Mouse (Mus musculus): ENCODE measurements at regions not wholly inside any gene's neighbourhood (a gene's known extent, or its start where the extent isn't known, plus 50 kb on each side); places are given as distances from the start of the nearest gene placed in this dataset.

- WGBS, result 44% methylated on average over 4 of the region's 4 CpGs
- Histone ChIP-seq H3K36me3 (no peaks in the 10 kb centered on the region), H3K27ac (ENCODE audit: poor library complexity, severe bottlenecking) (no peak overlapping the region), H3K27me3 (replicated peaks) (no peaks in the 10 kb centered on the region), H3K9ac (no peak overlapping the region), H3K4me2 (no peak overlapping the region), H3K4me1 (replicated peaks) (no peaks in the 10 kb centered on the region; the same call in 1 of the 2 replicates), H3K4me3 (no peak overlapping the region), H3K9me3 (replicated peaks) (no peaks in the 10 kb centered on the region)
- no peak for ATAC-seq (ENCODE audit: insufficient number of reproducible peaks, low FRiP score)
Measured at GRCm38 (mm10) chr17:45966736-45967135, 65.4 kb downstream of the Vegfa start.

GRCm38 (mm10) chr17:45964031-45964430 lies 68.1 kb downstream of the Vegfa start:
- H3K4me3 ChIP-seq, result no peak overlapping the region
- no peak overlapping the region for H3K9ac ChIP-seq
- H3K27ac ChIP-seq (ENCODE audit: poor library complexity, severe bottlenecking), result no peak overlapping the region

DNA sequence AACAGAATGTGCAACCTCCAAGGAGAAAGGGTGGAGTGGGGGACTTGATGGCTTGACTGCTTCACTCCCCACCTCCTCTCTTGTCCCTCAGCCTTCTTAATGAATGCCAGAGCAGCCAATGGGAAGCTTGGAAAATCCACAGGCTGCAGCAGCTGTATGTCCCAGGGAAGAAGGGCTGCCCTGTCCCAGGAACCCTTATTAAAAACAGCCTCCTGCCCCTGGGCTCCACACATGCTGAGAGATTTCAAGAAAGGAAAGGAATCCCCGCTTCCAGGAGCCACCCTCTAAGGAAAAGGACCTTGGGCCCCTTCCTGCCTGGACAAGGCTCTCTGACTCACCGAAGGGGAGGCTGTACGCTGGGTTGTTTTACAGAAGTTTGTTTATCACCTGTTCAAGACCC lies 68.8 kb downstream of the Vegfa start:
- H3K9ac ChIP-seq, result no peak overlapping the region
- no peak for ATAC-seq (ENCODE audit: insufficient number of reproducible peaks, low FRiP score)
- H3K27me3 ChIP-seq (replicated peaks), result no peaks in the 10 kb centered on the region
- no peaks in the 10 kb centered on the region for H3K9me3 ChIP-seq (replicated peaks)
- H3K4me2 ChIP-seq, result no peak overlapping the region
- H3K4me3 ChIP-seq, result no peak overlapping the region
- WGBS, result 67% methylated on average over 3 of the region's 3 CpGs
- no peak overlapping the region for H3K27ac ChIP-seq (ENCODE audit: poor library complexity, severe bottlenecking)
- H3K36me3 ChIP-seq, result no peaks in the 10 kb centered on the region
- 0 out of 2 replicates have a peak, but pooled peaks cover 4% of the 10 kb centered on the region for H3K4me1 ChIP-seq (replicated peaks)

More at GRCm38 (mm10) chr17:45964031-45964430, 68.1 kb downstream of the Vegfa start:
- Histone ChIP-seq H3K4me2 (no peak overlapping the region), H3K27me3 (replicated peaks) (no peaks in the 10 kb centered on the region), H3K9me3 (replicated peaks) (no peaks in the 10 kb centered on the region), H3K4me1 (replicated peaks) (no peaks in the 10 kb centered on the region), H3K36me3 (no peaks in the 10 kb centered on the region)
- ATAC-seq (ENCODE audit: insufficient number of reproducible peaks, low FRiP score), result no peak

DNA sequence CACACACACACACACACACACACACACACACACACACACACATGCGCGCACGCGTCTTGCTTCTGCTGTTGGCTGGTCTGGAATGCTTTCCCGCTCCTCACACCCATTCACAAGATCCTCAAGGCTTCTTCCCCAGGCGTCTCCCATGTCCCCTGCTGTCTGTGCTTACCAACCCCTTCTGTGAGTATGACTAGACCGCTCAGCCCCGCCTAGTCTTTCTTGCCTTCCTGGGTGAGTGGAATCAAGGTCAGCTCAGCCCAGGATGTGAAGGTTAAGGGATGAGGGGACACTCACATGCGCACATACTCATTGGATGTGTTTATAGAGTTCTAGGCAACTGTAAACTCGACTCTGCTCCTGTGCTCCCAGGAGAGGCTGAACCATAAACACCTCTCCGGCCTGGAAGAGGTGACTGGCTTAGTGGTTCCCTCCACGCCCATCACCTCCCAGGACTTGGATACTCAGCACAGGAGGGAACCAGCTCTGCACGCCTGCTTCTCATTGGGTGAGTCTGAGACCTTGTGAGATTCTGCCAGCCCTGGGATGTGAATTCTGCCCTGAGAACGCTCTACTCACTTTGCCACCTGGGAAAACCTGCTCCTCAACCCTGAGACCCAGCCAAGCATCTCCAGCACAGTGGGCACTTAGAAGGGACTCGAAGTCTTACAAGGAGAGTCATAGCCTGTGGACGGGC lies 70.4 kb downstream of the Vegfa start:
- Histone ChIP-seq H3K9me3 (replicated peaks) (no peaks in the 10 kb centered on the region), H3K4me1 (replicated peaks) (0 out of 2 replicates have a peak, but pooled peaks cover 4% of the 10 kb centered on the region), H3K36me3 (no peaks in the 10 kb centered on the region), H3K4me3 (no peak overlapping the region), H3K9ac (no peak overlapping the region), H3K27ac (ENCODE audit: poor library complexity, severe bottlenecking) (no peak overlapping the region), H3K4me2 (no peak overlapping the region), H3K27me3 (replicated peaks) (0 out of 2 replicates have a peak, but pooled peaks cover 4% of the 10 kb centered on the region)
- WGBS, result 83% methylated on average over 16 of the region's 16 CpGs
- no peak for ATAC-seq (ENCODE audit: insufficient number of reproducible peaks, low FRiP score)

DNA sequence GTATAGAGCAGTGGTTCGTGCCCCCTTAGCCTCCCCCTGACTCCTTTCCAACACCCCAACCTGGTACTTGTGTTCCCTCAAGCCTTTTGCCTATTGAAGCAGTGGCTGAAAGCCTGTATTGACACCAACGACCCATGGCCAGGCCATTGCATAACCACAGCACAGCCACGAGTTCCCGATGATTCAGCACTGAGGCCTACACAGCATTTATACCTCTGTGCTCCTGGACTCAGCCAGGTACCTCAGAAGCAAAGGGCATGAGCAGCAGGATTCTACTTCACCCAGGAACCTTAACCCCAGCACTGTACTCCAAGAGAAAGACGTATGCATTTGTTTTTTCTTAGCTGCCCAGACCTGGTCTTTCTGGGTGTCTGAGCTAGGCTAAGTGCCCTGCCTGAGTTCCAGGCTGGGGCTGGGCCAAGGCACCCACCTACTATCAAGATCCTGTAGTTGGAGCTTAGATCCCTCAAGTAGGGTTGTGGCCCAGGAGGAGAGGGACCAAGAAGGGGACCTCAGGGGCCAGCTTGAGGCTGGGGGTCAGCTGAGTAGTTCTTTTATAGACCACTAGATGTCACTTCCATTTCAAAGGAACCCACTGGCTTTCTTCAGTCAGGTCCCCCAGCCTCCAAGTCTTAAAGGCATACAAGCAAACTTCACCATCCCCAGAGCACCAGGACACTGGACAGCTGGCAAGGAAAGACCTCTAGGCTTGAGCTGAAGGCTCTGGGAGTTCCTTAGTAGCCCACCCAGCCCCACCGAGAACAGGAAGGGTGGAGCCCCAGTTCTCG lies 73.9 kb downstream of the Vegfa start:
- 0 out of 2 replicates have a peak, but pooled peaks have one; percentile 33 for ATAC-seq (ENCODE audit: insufficient number of reproducible peaks, low FRiP score)
- 80% methylated on average over 7 of the region's 7 CpGs for WGBS
- Histone ChIP-seq H3K4me3 (no peak overlapping the region), H3K9me3 (replicated peaks) (no peaks in the 10 kb centered on the region), H3K27ac (ENCODE audit: poor library complexity, severe bottlenecking) (no peak overlapping the region), H3K9ac (no peak overlapping the region), H3K4me1 (replicated peaks) (peaks cover 11% of the 10 kb centered on the region), H3K4me2 (no peak overlapping the region), H3K36me3 (no peaks in the 10 kb centered on the region), H3K27me3 (replicated peaks) (0 out of 2 replicates have a peak, but pooled peaks cover 4% of the 10 kb centered on the region)

DNA sequence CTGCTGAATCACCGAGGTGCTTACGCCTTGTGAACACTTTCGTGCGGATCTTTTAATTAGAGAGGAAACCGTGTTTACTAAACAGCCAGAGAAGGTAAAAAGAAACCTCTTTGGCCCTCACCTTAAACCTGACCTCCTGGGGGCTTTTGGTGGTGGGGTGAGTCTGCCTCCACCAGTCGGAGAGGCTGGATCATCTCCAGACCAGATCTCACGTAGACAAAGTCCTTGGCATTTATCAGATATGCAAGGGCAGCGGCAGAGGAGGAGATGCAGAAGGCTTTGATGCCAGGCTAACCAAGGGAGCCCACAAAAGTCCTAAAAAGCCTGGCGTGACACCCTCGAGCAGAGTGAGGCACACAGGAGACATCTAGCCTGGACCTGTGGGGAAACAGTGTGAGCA lies 76.7 kb downstream of the Vegfa start:
- Histone ChIP-seq H3K4me2 (no peak overlapping the region), H3K4me1 (replicated peaks) (peaks cover 20% of the 10 kb centered on the region), H3K27ac (ENCODE audit: poor library complexity, severe bottlenecking) (no peak overlapping the region), H3K36me3 (no peaks in the 10 kb centered on the region), H3K9me3 (replicated peaks) (no peaks in the 10 kb centered on the region), H3K4me3 (no peak overlapping the region), H3K9ac (no peak overlapping the region), H3K27me3 (replicated peaks) (0 out of 2 replicates have a peak, but pooled peaks cover 4% of the 10 kb centered on the region)
- no peak for ATAC-seq (ENCODE audit: insufficient number of reproducible peaks, low FRiP score)
- WGBS, result 57% methylated on average over 10 of the region's 10 CpGs

DNA sequence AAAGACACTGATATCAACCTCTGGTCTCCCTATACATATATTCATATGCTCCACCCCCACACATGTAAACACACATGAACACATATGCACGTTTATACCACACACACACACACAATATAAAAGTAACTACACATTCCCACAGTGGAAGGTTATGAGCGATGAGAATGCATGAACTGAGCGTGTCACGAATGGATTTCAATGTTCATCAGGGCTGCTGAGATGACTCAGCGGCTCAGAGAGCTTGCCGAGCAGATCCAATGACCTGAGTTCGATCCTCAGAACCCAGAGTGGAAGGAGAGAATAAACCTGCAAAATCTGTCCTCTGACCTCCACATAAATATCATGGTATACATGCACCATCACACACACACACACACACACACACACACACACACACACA lies 77.3 kb downstream of the Vegfa start:
- Histone ChIP-seq H3K27ac (ENCODE audit: poor library complexity, severe bottlenecking) (no peak overlapping the region), H3K4me3 (no peak overlapping the region), H3K36me3 (no peaks in the 10 kb centered on the region), H3K9ac (no peak overlapping the region), H3K27me3 (replicated peaks) (0 out of 2 replicates have a peak, but pooled peaks cover 4% of the 10 kb centered on the region), H3K4me1 (replicated peaks) (peaks cover 21% of the 10 kb centered on the region), H3K9me3 (replicated peaks) (no peaks in the 10 kb centered on the region), H3K4me2 (no peak overlapping the region)
- ATAC-seq (ENCODE audit: insufficient number of reproducible peaks, low FRiP score), result no peak
- 83% methylated on average over 7 of the region's 7 CpGs for WGBS

- H3K9me3 ChIP-seq (replicated peaks), result no peaks in the 10 kb centered on the region
Measured at GRCm38 (mm10) chr17:45953523-45953922, 78.6 kb downstream of the Vegfa start.

DNA sequence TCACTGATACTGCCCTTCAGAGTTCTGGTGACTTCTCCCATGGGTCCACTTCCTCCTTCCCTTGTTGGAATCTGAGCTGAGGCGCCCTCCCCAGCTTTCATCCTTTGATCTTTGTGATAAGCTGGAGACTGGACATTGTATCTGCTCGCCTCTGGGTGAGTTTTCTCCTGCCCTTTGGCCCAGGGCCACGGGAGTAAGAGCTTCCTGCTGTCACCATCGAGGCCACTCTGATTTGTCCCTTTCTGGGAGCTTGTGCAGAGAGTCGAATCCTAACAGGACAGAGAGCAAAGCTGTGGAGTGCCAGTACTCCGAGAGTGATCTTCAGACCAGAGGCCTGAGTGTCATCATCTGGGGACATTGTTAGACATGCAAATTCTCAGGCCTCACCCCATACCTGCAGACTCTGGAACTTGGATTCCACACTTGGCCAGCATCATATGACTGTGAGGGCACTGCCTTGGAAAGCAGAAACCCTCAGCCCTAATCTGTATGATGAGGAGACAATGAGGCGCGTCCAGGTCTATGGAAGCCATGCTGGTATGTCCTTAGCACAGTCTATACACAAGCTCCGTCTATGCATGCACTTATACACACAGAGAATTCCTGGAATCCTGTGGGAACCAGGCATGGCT lies 81.5 kb downstream of the Vegfa start:
- Histone ChIP-seq H3K36me3 (no peaks in the 10 kb centered on the region), H3K27ac (ENCODE audit: poor library complexity, severe bottlenecking) (no peak overlapping the region), H3K4me2 (no peak overlapping the region), H3K4me1 (replicated peaks) (peaks cover 20% of the 10 kb centered on the region), H3K27me3 (replicated peaks) (no peaks in the 10 kb centered on the region), H3K9me3 (replicated peaks) (no peaks in the 10 kb centered on the region), H3K4me3 (no peak overlapping the region), H3K9ac (no peak overlapping the region)
- ATAC-seq (ENCODE audit: insufficient number of reproducible peaks, low FRiP score), result 0 out of 2 replicates have a peak, but pooled peaks have one; percentile 22
- WGBS, result 27% methylated on average over 9 of the region's 9 CpGs

More at GRCm38 (mm10) chr17:45953523-45953922, 78.6 kb downstream of the Vegfa start:
- Histone ChIP-seq H3K4me1 (replicated peaks) (peaks cover 19% of the 10 kb centered on the region), H3K9ac (no peak overlapping the region), H3K4me2 (no peak overlapping the region), H3K27ac (ENCODE audit: poor library complexity, severe bottlenecking) (no peak overlapping the region), H3K4me3 (no peak overlapping the region), H3K27me3 (replicated peaks) (0 out of 2 replicates have a peak, but pooled peaks cover 4% of the 10 kb centered on the region), H3K36me3 (no peaks in the 10 kb centered on the region)
- WGBS, result 85% methylated on average over 8 of the region's 8 CpGs
- no peak for ATAC-seq (ENCODE audit: insufficient number of reproducible peaks, low FRiP score)

GRCm38 (mm10) chr17:45949141-45949540 lies 83.0 kb downstream of the Vegfa start:
- H3K9ac ChIP-seq, result no peak overlapping the region
- no peak overlapping the region for H3K4me2 ChIP-seq
- no peak overlapping the region for H3K27ac ChIP-seq (ENCODE audit: poor library complexity, severe bottlenecking)
- H3K9me3 ChIP-seq (replicated peaks), result no peaks in the 10 kb centered on the region
- no peak for ATAC-seq (ENCODE audit: insufficient number of reproducible peaks, low FRiP score)
- no peaks in the 10 kb centered on the region for H3K36me3 ChIP-seq
- no peak overlapping the region for H3K4me3 ChIP-seq
- peaks cover 23% of the 10 kb centered on the region for H3K4me1 ChIP-seq (replicated peaks)
- no peaks in the 10 kb centered on the region for H3K27me3 ChIP-seq (replicated peaks)
- 74% methylated on average over 6 of the region's 6 CpGs for WGBS

- Histone ChIP-seq H3K27me3 (replicated peaks) (no peaks in the 10 kb centered on the region), H3K4me3 (no peak overlapping the region), H3K36me3 (no peaks in the 10 kb centered on the region), H3K9me3 (replicated peaks) (no peaks in the 10 kb centered on the region), H3K27ac (ENCODE audit: poor library complexity, severe bottlenecking) (no peak overlapping the region), H3K4me1 (replicated peaks) (peaks cover 23% of the 10 kb centered on the region), H3K9ac (no peak overlapping the region), H3K4me2 (no peak overlapping the region)
- 47% methylated on average over 5 of the region's 5 CpGs for WGBS
- no peak for ATAC-seq (ENCODE audit: insufficient number of reproducible peaks, low FRiP score)
Measured at GRCm38 (mm10) chr17:45948314-45948935, 83.7 kb downstream of the Vegfa start.
